Mouse (Mus musculus) stomach, postnatal 0 days (tissue): Measurements from ENCODE around the gene Mgat4e.

Experiments used
- CTCF ChIP-seq: IDR thresholded peaks from 2 replicates; pipeline ENCODE4 v1.5.1; 2016; ENCODE audit warnings: antibody characterized with exemption, low read depth, mild to moderate bottlenecking, moderate library complexity
- EP300 ChIP-seq: optimal IDR thresholded peaks from 2 replicates; pipeline ENCODE3; 2016; ENCODE audit warnings: antibody characterized with exemption

GRCm38 (mm10) chr1:134493496-134493895 lies 56.0 kb downstream of the Mgat4e start:
- TF ChIP-seq CTCF (peak; percentile 33; the same call in 1 of the 2 replicates), EP300 (no peak)
